Mouse (Mus musculus) liver, adult (tissue): ENCODE results near the gene Il4.

Experiments
- GATA4 ChIP-seq: IDR thresholded peaks from 2 replicates; pipeline ENCODE4 v1.6.1; 2014; ENCODE audit warnings: mild to moderate bottlenecking, low read length; ENCODE audit not compliant: insufficient replicate concordance

Gene Il4

DNA sequence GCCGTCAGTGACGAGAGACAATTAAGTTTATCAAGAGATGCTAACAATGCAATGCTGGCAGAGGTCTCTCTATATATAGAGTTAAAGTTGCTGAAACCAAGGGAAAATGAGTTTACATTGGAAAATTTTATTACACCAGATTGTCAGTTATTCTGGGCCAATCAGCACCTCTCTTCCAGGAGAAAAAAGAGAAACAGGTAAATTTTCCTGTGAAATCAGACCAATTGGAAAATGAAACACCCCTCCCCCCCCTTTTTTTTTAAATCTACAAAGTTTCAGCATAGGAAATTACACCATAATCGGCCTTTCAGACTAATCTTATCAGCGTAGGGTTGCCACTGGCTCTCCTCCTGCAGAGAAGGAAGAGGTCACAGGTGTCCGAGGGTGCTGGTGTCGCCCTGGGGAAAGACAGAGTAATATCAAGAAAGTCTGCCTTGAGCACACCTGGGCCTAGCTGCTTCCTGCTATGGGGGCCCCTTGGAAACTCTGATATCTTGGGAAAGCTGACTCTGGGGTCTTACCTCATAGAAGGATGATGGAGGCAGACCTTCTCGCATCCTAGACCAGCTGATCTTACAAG is at the start of gene Il4:
TSS of gene Il4 (minus strand) at position 51 of the 580 bp plus-strand sequence.
- no peak for TF ChIP-seq GATA4

DNA sequence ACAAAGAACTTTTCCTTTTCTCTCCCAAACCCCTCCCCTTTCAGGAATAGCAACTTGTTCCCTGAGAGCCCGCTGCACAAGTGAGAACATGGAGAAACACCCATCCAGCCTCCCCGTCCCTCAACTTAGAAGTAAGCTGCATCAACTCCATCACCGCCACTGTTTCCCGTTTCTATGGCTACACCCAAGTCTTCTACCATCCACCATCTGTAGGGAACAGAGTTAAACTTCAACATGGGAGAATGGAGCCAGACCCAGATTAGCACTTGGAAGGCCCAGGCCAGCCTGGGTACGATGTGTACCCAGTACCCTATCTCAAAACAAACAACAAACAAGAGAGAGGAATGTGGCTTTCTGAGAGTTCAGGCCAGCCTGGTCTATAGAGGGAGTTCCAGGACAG is 45.6 kb upstream of the Il4 start:
- TF ChIP-seq GATA4 = no peak

DNA sequence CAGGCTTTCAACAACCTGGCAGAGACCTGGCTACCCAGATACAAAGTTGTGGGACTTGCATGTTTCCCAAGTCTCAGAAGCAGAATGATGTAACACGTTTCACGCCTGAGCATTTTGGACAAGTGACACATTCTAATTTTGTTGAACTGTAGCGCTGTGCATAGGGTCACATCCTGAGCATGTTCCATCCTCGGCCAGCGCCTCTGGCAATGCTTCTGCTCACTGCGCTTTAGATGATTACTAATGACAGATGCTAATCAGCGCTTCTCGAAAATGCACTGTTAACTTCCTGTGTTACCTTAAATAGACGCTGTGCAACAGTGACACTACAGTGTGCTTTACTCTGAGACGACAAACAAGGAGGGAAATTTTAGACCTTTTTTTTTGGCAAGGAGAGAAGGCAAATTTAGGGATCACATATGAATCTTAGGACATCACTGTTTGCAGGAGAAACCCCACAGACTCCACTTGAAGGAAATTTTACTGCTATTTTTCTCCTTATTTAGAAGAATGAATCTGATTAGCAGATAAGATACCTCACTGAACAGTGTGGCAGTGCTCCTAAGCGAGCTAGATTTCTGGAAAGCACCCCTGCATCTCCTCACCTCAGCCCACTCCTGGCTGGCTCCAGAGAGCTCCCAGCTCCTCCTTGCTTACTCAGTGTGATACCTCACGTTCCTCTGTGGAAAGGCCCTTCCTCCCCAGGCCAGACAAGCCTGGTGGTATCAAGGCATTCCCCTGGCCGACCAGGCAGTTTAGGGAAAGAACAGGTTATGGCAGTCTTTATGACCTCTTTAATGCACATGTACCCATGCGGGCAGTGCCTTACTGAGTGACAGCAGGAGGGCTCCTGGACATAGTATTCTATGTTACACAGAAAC is 44.6 kb upstream of the Il4 start:
- no peak for TF ChIP-seq GATA4

DNA sequence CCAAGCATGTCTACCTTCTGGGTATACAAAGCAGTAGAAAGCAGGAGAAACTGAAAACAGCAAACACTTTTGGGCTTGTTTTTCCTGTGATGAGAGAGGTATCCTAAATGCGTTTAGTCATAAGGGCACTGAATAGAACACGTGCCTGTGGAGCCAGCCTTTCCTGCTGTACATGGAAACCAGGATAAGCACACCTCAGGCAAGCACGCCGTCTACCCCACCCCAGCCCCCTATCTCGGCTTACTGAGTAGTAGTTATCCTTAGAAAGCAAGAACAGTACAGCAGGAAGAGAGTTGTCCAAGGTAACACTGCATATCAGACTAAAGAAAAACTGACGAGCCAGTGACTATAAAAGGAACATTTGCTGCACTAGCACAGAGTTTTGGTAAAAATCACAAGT is 39.4 kb upstream of the Il4 start:
- TF ChIP-seq GATA4 = no peak

DNA sequence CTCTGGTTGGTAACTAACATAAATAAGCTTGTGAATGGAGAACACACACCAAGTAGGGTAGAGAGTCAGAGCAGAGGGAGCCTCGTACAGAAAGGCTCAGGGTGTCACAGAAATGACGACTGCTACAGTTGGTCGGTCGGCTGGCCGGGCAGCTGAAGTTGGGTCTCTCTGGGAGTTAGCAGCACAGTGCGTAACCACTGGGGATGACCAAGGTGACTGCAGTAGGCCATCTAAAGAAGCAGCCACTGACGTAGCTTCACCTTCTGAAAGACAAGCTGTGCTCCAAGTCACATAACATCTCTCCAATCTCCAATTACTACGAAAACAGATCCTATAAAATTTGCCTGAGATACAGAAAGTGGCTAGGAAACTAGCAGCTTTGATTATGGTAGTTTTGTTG is 38.9 kb upstream of the Il4 start:
- no peak for TF ChIP-seq GATA4

DNA sequence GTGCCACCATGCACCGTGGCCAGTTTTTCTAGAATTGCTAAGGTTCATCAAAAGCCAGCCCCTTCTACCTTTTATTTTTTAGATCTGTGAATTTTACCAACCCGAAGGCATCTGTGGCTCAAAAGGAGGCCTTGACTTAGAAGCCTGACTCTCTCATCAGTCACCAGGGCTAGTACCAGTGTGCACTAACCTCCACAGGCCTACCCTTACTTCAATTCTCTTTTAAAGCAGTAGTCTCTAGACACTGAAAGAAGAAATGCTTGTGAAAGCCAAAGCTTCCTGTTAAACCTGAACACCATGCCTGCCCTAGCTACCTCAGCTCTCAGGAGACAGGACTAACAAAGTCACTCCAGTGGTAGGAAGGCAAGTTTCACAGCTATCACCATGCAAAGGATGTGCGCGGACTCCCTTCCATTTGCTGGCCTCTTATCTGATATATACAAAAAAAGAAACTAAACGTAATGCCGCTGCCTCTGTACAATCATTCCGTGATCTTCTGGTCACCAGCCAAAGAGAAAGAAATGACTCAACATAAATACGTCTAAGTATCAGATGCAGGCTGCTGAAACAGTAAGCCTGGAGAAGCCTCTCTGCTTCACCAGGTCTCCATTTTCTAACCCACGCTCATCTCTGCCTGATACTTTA is 38.2 kb upstream of the Il4 start:
- TF ChIP-seq GATA4 = no peak

DNA sequence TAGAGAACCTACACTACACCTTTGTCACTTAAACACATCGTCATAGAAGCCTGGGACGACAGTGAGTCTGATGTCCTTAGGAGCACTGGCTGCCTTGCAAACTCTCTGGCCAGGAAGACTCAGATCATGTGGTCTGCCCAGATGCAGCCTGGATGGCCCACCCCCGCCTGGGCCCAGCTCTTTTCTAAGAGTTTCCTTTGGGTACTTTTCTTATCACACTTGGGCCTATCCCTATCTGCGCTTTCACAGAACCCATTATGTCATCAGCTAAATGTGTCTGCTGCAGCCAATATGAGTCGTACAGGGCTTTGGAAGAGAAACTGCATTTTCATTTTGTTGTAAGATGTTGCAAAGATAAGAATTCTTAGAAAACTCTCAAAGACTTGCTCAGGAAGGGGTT is 36.6 kb upstream of the Il4 start:
- TF ChIP-seq GATA4 = peak; percentile 43; the same call in 1 of the 2 replicates

DNA sequence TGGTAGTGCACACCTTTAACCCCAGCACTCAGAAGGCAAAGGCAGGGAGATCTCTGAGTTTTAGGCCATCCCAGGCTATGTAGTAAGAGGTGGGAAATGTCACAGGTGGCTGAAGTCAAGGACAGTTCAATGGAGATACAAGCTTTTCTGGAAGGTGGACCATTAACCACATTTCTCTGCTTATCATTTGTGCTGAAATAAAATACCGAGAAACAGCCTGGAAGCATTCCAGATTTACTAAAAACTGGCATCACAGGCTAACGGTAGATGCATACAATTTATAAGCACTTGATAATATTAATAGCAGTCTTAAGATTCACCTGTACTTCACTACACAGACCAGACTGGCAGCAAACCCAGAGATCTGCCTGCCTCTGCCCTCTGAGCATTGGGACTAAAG is 34.0 kb upstream of the Il4 start:
- no peak for TF ChIP-seq GATA4

DNA sequence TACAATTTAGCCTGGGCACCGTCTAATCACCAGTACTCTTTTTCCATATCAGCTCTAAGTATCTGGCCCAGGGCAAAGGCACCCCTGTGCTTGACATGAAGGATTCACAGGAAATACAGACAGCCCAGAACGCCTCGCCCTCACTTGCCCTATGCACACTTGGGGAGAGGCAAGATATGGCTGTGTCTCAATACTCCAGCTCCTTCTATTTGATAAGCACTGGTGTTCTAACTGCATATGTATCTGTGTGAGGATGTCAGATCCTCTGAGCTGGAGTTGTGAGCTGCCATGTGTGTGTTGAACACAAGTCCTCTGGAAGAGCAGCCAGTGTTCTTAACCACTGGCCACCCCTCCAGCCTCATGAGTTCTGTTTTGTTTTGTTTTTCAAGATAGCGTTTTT is 33.0 kb upstream of the Il4 start:
- no peak for TF ChIP-seq GATA4

DNA sequence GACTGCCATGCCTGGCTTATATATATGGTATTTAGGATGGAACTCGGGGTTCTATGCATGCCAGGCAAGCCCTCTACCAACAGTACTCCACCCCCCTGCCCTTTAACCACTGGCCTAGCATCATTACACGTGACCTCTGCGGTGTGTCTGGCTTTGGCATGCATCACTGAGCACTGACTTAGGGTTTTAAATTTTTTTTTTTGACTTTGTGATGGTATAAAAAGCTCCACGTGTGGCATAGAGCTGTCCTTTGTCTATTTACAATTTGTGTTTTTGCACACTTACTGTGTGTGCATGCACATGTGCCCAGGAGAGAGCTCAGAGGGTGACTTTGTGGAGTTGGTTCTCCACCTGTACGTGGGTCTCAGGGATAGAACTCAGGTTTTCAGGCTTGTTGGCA is 25.5 kb upstream of the Il4 start:
- no peak for TF ChIP-seq GATA4

DNA sequence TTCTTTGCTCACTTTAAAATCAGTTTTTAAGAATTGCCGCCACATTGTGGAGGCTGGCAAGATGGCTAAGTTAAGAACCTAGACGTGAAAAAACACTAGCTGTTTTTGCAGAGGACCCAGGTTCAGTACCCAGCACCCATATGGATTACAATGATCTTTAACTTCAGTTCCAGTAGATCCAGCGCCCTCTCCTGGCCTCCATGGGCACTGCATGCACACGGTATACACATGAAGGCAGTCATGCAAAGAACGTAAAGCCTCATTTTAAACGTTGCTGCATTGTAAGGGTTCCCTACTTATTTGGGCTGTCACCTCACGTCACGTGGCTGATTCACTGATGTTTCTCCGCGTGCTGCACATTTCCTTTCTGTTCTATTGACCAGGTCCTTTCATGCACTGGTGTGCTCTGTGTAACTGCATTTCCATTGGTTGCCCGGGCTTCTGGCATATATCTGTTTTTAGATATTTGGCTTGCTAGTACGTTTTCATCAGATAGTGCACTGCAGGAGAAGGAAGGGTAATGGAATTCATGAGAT is 24.3 kb upstream of the Il4 start:
- TF ChIP-seq GATA4 = no peak

DNA sequence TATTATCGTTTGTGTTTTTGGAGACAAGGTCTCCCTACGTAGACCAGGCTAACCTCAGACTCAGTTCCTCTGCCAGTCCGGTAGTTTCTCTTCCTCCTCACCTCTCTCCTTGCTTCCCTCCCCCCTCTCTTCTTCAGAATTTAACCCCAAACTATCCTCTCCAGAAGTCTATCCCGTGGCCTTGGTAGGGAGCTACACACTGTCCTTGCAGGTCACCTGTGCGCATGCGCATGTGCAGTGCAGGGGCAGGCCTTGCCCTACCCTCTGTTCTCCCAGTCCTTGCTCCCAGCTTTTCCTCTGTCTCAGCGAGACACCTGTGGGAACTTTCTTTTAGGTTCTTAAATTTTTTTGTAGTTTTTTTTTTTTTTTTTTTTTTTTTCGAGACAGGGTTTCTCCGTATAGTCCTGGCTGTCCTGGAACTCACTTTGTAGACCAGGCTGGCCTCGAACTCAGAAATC is 19.4 kb upstream of the Il4 start:
- TF ChIP-seq GATA4 = no peak

DNA sequence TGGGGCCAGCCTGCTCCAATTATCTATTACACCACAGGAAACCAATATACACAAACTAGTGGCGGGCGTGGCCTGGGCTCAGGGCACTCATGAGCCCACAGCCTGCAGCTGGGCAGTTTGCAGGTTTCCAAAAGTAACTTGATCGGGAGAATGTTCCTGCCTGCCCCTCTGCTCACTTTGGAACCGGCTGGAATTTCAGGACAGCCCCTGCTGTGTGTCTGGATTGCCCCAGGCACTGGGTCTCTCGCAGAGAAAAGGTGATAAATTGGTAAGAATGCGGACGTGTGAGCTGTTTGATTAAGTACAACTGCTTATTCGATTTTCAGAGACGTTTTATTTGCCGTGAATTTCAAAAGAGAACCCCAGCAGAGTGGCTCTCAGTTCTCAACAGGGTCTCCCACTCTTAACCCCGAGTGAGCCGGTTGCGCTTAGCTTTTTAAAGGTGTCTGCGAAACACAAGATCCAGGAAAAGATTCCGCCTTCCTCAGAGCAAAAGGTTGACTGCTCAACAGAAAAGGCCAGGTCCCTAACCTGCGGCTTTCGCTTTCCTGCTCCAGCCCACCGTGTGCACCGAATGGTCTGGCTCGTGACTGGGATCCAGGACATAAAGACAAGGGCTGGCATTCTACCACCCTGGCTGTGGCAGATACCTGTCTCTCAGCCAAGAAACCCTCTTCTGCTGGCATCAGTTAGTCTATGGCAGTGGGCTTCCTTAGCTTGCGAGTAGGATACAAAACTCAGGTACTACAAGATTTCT is 18.8 kb upstream of the Il4 start:
- TF ChIP-seq GATA4 = no peak

DNA sequence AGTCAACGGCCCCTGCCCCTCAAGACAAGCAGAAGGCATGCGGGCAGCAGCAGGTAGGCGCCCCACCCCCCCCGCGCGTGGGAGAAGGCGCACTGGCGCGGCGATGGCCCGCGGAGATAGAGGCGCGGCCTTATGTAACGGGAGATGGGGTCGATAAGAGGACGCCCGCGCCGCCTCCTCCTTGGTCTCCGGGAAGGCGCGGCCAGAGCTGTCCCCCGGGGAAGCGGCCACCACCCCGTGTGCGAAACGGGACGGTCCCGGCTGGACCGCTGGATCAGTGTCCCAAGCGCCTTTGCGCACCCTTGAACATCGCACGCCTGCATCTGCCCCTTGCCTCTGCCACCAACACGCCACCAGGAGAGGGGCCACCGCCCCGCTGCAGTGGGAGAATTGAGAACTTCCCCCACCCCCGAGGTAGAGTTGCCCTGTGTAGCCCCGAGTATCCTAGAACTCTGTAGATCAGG is 17.7 kb upstream of the Il4 start:
- TF ChIP-seq GATA4 = no peak

DNA sequence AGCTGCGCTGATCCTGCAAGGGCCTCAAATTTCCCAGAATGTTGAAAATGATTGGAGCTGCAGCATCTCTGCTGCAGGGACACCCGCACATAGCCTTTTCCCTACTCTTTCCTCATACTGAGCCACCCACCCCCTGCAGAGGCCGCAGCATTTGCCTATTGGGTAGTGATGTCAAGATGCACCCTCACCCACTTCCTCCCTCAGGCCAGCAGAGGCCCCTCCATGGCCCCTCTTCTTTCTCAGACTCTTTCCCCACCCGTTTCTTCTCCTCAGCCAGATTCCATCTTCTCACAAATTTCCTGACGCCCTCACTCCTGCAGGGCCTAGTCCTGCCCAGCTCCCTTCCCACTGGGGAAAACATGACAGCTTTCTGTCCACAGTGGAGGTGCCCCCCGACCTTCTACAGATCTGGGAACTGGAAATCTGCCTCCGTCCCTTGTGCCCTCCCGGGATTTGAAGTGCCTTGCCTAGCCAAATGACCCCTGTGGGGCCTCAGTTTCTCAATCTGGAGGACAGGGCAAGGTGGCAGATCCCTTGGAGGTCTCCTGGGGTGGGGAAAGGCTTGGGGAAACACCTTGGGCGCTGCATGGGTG is 17.2 kb upstream of the Il4 start:
- TF ChIP-seq GATA4 = no peak

DNA sequence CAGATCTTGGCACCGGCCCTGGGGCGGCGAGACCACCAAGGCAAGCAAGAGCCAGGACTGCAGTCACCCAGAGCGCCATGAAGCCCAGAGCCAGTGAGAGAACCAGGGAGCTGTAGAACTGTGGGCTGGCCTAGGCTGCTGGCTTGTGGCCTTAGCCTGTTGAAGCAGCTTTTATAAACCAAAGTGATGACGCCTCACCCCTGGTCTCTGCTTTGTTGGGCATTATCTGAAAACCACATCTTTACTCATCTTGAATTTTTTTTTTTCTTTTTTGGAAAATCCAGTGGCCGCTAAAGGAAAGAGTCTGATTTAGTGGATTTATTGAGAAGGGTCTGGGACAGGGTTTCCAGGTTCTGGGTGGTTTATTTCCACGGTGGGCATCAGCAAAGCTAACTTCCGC is 16.1 kb upstream of the Il4 start, which contains the start of gene Il13:
TSS of gene Il13 (minus strand) at position 147 of the 400 bp plus-strand sequence.
- TF ChIP-seq GATA4 = no peak
